Mouse (Mus musculus): ENCODE measurements around the gene Chtf18. TPM values are rescaled to one million over a fixed set of nuclear protein-coding genes. Genes with fewer than 3 reads are reported as not detected.

Gene Chtf18
- polyA plus RNA-seq, 1 experiment, result 7.2 TPM

DNA sequence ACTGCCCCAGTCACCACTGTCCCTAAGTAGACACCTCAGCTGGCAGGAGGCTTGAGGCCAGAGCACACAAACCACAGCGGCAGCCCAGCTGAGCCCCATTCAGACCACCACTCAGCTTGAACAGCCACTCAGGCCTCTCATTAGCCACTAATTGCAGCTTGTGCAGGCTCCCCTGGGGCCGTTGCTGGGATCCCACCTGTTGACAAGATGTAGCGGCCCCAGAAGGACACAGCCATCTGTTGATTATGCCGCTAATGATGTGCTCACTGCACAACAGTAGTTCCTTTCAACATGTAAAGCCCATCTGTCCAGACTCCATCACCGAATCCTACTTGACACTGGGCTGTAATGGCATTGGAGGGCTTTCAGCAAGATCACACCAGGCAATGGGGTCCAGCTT is 38.7 kb upstream of the Chtf18 start:
- H3K36me3 ChIP-seq (ENCODE audit: control insufficient read depth, insufficient read depth), result no peaks in the 10 kb centered on the region
- no peaks in the 10 kb centered on the region for H3K79me2 ChIP-seq (ENCODE audit: control insufficient read depth, insufficient read depth)
- TF ChIP-seq MYOG (IDR thresholded peaks at IDR 0.05; ENCODE audit: control insufficient read depth in 1 of 3, insufficient read depth in 1 of 3, insufficient read length in 2 of 3, low read depth in 2 of 3), result peak in 1 of 3 experiments; percentile 7
- peak in 2 of 3 experiments; percentile 35 to 50 for TF ChIP-seq MYOD1 (IDR thresholded peaks at IDR 0.05; ENCODE audit: control insufficient read depth in 1 of 3, insufficient read length in 2 of 3, low read depth in 2 of 3)
- no peak for TF ChIP-seq REST (IDR thresholded peaks at IDR 0.05; ENCODE audit: insufficient read depth, insufficient read length)
- H3ac ChIP-seq (ENCODE audit: control insufficient read depth, insufficient read length), result no peak overlapping the region
- H3K4me3 ChIP-seq, result no peak overlapping the region
- H3K27me3 ChIP-seq (ENCODE audit: control insufficient read depth, insufficient read depth, insufficient read length), result no peaks in the 10 kb centered on the region
- H3K4me2 ChIP-seq (ENCODE audit: low read depth), result no peak overlapping the region

DNA sequence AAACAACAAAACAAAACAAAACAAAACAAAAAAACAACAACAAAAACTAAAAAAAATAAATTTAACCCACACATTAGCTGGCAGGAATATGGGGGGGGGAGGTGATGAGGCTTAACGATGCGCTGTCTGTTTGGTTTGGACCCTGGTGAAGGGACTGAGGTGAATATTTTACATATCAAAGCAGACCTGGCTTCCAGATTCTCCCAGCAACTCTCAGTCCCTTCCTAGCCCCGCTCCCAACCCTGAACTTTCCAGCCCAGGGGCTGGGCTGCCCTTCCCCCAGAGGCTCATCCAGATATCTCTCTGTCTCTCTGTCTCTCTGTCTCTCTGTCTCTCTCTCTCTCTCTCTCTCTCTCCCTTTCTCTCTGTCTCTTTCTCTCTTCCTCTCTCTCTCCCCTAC is 35.4 kb upstream of the Chtf18 start:
- Histone ChIP-seq H3K36me3 (ENCODE audit: control insufficient read depth, insufficient read depth) (no peaks in the 10 kb centered on the region), H3K4me2 (ENCODE audit: low read depth) (no peak overlapping the region), H3K27me3 (ENCODE audit: control insufficient read depth, insufficient read depth, insufficient read length) (no peaks in the 10 kb centered on the region), H3K4me3 (no peak overlapping the region), H3K79me2 (ENCODE audit: control insufficient read depth, insufficient read depth) (no peaks in the 10 kb centered on the region), H3ac (ENCODE audit: control insufficient read depth, insufficient read length) (no peak overlapping the region)
- no peak for TF ChIP-seq MAX (IDR thresholded peaks at IDR 0.05; ENCODE audit: low read depth)
- TF ChIP-seq CEBPB (IDR thresholded peaks at IDR 0.05; ENCODE audit: insufficient read depth, poor library complexity, severe bottlenecking), result no peak
- no peak for TF ChIP-seq POLR2A (IDR thresholded peaks at IDR 0.05; ENCODE audit: insufficient read length, low read depth)
- no peak for TF ChIP-seq USF1 (IDR thresholded peaks at IDR 0.05; ENCODE audit: low read depth)
- TF ChIP-seq MYOG (IDR thresholded peaks at IDR 0.05; ENCODE audit: control insufficient read depth in 1 of 3, insufficient read depth in 1 of 3, insufficient read length in 2 of 3, low read depth in 2 of 3), result no peak
- no peak for TF ChIP-seq POLR2AphosphoS2 (IDR thresholded peaks at IDR 0.05; ENCODE audit: insufficient read length, low read depth)
- TF ChIP-seq TCF12 (IDR thresholded peaks at IDR 0.05; ENCODE audit: insufficient read depth, poor library complexity, severe bottlenecking), result no peak
- no peak for TF ChIP-seq SRF (IDR thresholded peaks at IDR 0.05; ENCODE audit: control insufficient read depth, insufficient read length, low read depth)
- no peak for TF ChIP-seq E2F4 (IDR thresholded peaks at IDR 0.05; ENCODE audit: insufficient read depth)
- no peak for TF ChIP-seq MYOD1 (IDR thresholded peaks at IDR 0.05; ENCODE audit: control insufficient read depth in 1 of 3, insufficient read length in 2 of 3, low read depth in 2 of 3)

DNA sequence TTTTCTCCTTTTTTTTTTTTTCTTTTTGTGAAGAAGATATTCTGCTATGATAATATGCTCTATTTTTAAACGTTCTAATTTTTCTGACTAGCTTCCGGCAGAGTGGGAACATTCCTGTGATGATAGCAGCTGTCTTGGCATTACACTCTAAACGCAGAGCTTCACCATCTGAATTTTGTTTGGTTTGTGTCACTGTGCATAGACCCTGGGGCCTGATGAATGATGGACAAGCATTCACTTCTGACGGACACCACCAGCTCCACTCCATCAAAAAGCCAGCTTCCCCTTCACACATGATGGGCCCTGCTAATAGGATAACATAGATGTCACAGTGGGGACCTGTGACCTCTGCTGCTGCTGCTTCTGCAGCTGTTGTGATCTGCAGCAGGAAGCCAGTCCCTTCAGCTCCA is 34.3 kb upstream of the Chtf18 start:
- Histone ChIP-seq H3K36me3 (ENCODE audit: control insufficient read depth, insufficient read depth) (no peaks in the 10 kb centered on the region), H3K4me3 (no peak overlapping the region), H3K27me3 (ENCODE audit: control insufficient read depth, insufficient read depth, insufficient read length) (no peaks in the 10 kb centered on the region), H3ac (ENCODE audit: control insufficient read depth, insufficient read length) (no peak overlapping the region), H3K79me2 (ENCODE audit: control insufficient read depth, insufficient read depth) (no peaks in the 10 kb centered on the region), H3K4me2 (ENCODE audit: low read depth) (peak overlapping the region; percentile 34)
- TF ChIP-seq MYOD1 (IDR thresholded peaks at IDR 0.05; ENCODE audit: control insufficient read depth in 1 of 3, insufficient read length in 2 of 3, low read depth in 2 of 3) (peak in 1 of 3 experiments; percentile 58), POLR2AphosphoS2 (IDR thresholded peaks at IDR 0.05; ENCODE audit: insufficient read length, low read depth) (no peak), MYOG (IDR thresholded peaks at IDR 0.05; ENCODE audit: control insufficient read depth in 1 of 3, insufficient read depth in 1 of 3, insufficient read length in 2 of 3, low read depth in 2 of 3) (peak in 1 of 3 experiments; percentile 61)

DNA sequence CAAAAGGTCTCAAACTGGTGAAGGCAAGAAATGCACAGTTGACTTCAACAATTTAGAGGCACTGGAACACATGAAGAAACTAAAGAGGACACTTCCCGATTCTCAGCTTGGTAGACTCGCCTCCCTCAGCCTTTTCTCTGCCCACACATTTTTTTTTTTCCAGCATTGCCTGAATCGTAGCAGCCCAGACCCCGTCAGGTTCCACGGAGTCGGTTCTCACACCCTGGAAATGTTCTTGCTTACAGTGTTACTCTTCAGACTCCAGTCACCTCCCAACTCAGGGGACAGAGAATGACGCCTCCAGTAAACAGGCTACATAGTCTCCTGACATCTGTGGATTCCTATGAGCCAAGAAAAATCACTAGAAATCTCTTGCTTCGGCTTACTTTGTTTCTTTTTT is 32.9 kb upstream of the Chtf18 start:
- no peaks in the 10 kb centered on the region for H3K79me2 ChIP-seq (ENCODE audit: control insufficient read depth, insufficient read depth)
- H3K36me3 ChIP-seq (ENCODE audit: control insufficient read depth, insufficient read depth), result no peaks in the 10 kb centered on the region
- TF ChIP-seq E2F4 (IDR thresholded peaks at IDR 0.05; ENCODE audit: insufficient read depth), result no peak
- no peak for TF ChIP-seq TCF12 (IDR thresholded peaks at IDR 0.05; ENCODE audit: insufficient read depth, poor library complexity, severe bottlenecking)
- no peak overlapping the region for H3ac ChIP-seq (ENCODE audit: control insufficient read depth, insufficient read length)
- no peaks in the 10 kb centered on the region for H3K27me3 ChIP-seq (ENCODE audit: control insufficient read depth, insufficient read depth, insufficient read length)
- H3K4me3 ChIP-seq, result no peak overlapping the region
- H3K4me2 ChIP-seq (ENCODE audit: low read depth), result no peak overlapping the region

DNA sequence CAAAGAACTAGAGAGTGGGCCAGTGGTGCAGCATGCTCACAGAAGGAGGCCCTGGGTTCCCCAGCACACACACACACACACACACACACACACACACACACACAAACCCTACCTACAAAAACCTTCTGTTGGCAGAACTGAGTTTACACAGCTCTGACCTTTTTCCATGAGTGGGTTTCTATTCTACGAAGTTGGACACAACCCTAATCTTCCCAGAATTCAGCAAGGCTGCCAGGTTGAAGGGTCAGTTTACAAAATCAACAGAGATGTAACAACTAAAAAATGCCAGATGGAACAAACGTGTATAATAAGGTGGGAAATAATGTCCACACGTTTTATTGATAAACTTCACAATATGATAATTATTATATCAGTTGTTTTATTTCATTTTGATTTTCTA is 30.5 kb upstream of the Chtf18 start:
- Histone ChIP-seq H3K4me2 (ENCODE audit: low read depth) (peak overlapping the region; percentile 68), H3K79me2 (ENCODE audit: control insufficient read depth, insufficient read depth) (no peaks in the 10 kb centered on the region), H3ac (ENCODE audit: control insufficient read depth, insufficient read length) (no peak overlapping the region), H3K36me3 (ENCODE audit: control insufficient read depth, insufficient read depth) (no peaks in the 10 kb centered on the region), H3K27me3 (ENCODE audit: control insufficient read depth, insufficient read depth, insufficient read length) (no peaks in the 10 kb centered on the region), H3K4me3 (no peak overlapping the region)
- no peak for TF ChIP-seq REST (IDR thresholded peaks at IDR 0.05; ENCODE audit: insufficient read depth, insufficient read length)
- TF ChIP-seq TCF12 (IDR thresholded peaks at IDR 0.05; ENCODE audit: insufficient read depth, poor library complexity, severe bottlenecking), result no peak
- TF ChIP-seq USF1 (IDR thresholded peaks at IDR 0.05; ENCODE audit: low read depth), result no peak
- no peak for TF ChIP-seq CEBPB (IDR thresholded peaks at IDR 0.05; ENCODE audit: insufficient read depth, poor library complexity, severe bottlenecking)
- TF ChIP-seq POLR2A (IDR thresholded peaks at IDR 0.05; ENCODE audit: insufficient read length, low read depth), result no peak
- TF ChIP-seq TCF3 (IDR thresholded peaks at IDR 0.05; ENCODE audit: insufficient read length, low read depth), result no peak
- TF ChIP-seq MYOD1 (IDR thresholded peaks at IDR 0.05; ENCODE audit: control insufficient read depth in 1 of 3, insufficient read length in 2 of 3, low read depth in 2 of 3), result no peak
- no peak for TF ChIP-seq POLR2AphosphoS2 (IDR thresholded peaks at IDR 0.05; ENCODE audit: insufficient read length, low read depth)
- TF ChIP-seq MYOG (IDR thresholded peaks at IDR 0.05; ENCODE audit: control insufficient read depth in 1 of 3, insufficient read depth in 1 of 3, insufficient read length in 2 of 3, low read depth in 2 of 3), result no peak
- no peak for TF ChIP-seq MAX (IDR thresholded peaks at IDR 0.05; ENCODE audit: low read depth)
- TF ChIP-seq E2F4 (IDR thresholded peaks at IDR 0.05; ENCODE audit: insufficient read depth), result no peak
- no peak for TF ChIP-seq SRF (IDR thresholded peaks at IDR 0.05; ENCODE audit: control insufficient read depth, insufficient read length, low read depth)

Data from myocyte (in vitro differentiated cells).